Mouse (Mus musculus) small intestine, adult 2 months (tissue): ENCODE data around the gene Ccdc32. TPM values are rescaled to one million over a fixed set of nuclear protein-coding genes. Genes with fewer than 3 reads are reported as not detected.

ENCODE experiments used
- H3K27ac ChIP-seq: fragments of 200-500 bp; 2 replicates; pipeline ENCODE4 v1.5.1; 2012; ENCODE audit warnings: low read depth, low read length, control low read depth, inconsistent platforms; ENCODE audit not compliant: insufficient read depth
- H3K27me3 ChIP-seq: fragments of 200-500 bp; 2 replicates; pipeline ENCODE4 v1.6.1; 2012; ENCODE audit warnings: mild to moderate bottlenecking, moderate library complexity, low read length, inconsistent platforms; ENCODE audit not compliant: control insufficient read depth, insufficient read depth
- H3K36me3 ChIP-seq: fragments of 200-500 bp; 2 replicates; pipeline ENCODE4 v1.6.1; 2012; ENCODE audit warnings: mild to moderate bottlenecking, low read length, control low read depth, inconsistent platforms; ENCODE audit not compliant: control insufficient read depth, insufficient read depth
- H3K4me1 ChIP-seq: fragments of 200-500 bp; 2 replicates; pipeline ENCODE4 v1.6.1; 2012; ENCODE audit warnings: low read length, inconsistent platforms, mixed read lengths; ENCODE audit not compliant: control insufficient read depth, insufficient read depth, insufficient read length
- H3K4me3 ChIP-seq: fragments of 200-500 bp; 2 replicates; pipeline ENCODE4 v1.5.1; 2012; ENCODE audit warnings: low read depth, mild to moderate bottlenecking, control low read depth, inconsistent platforms, low read length, moderate library complexity
- CTCF ChIP-seq: fragments of 200-500 bp; IDR thresholded peaks from 2 replicates; pipeline ENCODE4 v1.5.1; 2012; ENCODE audit warnings: low read depth, mild to moderate bottlenecking, control low read depth, inconsistent platforms, low read length, moderate library complexity, mixed read lengths; ENCODE audit not compliant: insufficient replicate concordance, insufficient read length; ENCODE audit errors: extremely low read depth
- POLR2A ChIP-seq: fragments of 200-500 bp; IDR thresholded peaks from 2 replicates; pipeline ENCODE4 v1.6.1; 2012; ENCODE audit warnings: low read depth, mild to moderate bottlenecking, control low read depth, inconsistent platforms, low read length, moderate library complexity
- WGBS: fragments of 180-500 bp; shearing (Covaris S2); methylation state at CpG from one replicate; pipeline ENCODE4 v1.1.7; 2018; 5-methylcytosine and 5-hydroxymethylcytosine counted together
- polyA plus RNA-seq: library from polyadenylated mRNA; depleted of rRNA; stranded (reverse); fragments of >200 nt; gene quantifications from 2 replicates; pipeline ENCODE4 v1.2.3, GENCODE M21; 2012

The Ccdc32 gene
- polyA plus RNA-seq, 1 experiment = 10.0 TPM

DNA sequence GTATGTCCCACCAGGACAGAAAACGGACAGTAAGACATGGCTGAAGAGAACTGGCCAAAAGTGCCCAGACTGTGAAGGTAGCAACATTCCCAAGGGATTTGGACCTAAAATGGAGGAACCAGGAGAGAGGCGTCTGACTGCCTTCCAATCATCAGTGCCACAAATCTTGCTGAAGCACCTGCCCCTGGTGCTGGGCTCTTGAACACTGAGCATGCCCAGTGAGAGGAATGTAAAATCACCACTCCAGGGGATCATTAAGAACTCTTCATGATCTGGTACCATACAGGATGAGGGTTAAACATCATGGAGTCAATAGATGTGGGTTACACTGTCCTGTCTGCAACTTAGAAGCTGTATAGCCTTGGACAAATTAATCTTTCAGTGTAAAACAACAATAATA, 16.0 kb upstream of the Ccdc32 start:
- no peak overlapping the region for H3K4me3 ChIP-seq
- TF ChIP-seq CTCF (no peak), POLR2A (no peak)
- no peak overlapping the region for H3K27ac ChIP-seq
- 85% methylated on average over 2 of the region's 2 CpGs for WGBS
- no peaks in the 10 kb centered on the region for H3K27me3 ChIP-seq
- H3K4me1 ChIP-seq = peaks cover 2% of the 10 kb centered on the region; the same call in 1 of the 2 replicates
- H3K36me3 ChIP-seq = no peaks in the 10 kb centered on the region; the same call in 1 of the 2 replicates

DNA sequence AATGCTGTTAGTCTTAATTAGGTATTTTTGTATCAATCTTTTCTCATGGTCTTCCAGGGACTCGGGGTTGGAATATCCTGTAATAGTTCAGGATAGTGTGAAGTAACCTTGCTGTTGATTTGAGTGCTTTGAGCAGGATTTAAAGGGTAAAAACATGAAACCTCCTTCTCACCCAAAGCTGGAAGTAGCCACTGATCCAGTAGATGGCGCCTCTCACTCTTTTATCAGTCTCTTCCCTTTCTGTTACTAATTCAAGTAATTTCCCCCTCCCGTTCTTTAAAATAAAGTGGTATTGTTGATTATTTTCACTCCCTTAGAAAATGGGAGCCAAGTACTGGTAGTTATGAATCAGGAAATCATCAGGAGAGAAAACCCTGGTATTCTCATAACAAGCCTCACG, 11.7 kb upstream of the Ccdc32 start:
- Histone ChIP-seq H3K27ac (no peak overlapping the region), H3K4me1 (no peaks in the 10 kb centered on the region), H3K36me3 (peaks cover 9% of the 10 kb centered on the region), H3K27me3 (no peaks in the 10 kb centered on the region), H3K4me3 (no peak overlapping the region)
- WGBS = 41% methylated on average over 4 of the region's 4 CpGs
- TF ChIP-seq POLR2A = no peak

DNA sequence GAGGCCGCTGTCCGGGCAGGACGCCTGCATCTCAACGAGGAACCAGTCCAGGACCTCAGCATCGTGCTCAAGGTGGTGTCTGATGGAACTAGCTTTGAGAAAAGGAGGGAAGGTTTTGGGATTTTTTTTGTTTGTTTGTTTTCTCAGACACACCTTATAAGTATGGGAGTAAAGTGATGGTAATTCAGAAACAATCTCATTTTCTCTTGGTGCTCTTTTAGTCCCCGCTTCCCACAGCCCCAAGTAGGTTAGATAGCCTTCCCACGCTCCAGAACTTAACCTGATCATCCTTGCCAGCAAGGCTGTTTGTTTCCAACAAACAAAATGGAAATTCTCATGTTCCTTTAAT, 6.2 kb upstream of the Ccdc32 start:
- no peak for TF ChIP-seq POLR2A
- TF ChIP-seq CTCF = no peak
- Histone ChIP-seq H3K27ac (no peak overlapping the region), H3K4me1 (no peaks in the 10 kb centered on the region), H3K27me3 (no peaks in the 10 kb centered on the region), H3K4me3 (peak overlapping the region; percentile 69), H3K36me3 (peaks cover 9% of the 10 kb centered on the region)
- 13% methylated on average over 7 of the region's 7 CpGs for WGBS

DNA sequence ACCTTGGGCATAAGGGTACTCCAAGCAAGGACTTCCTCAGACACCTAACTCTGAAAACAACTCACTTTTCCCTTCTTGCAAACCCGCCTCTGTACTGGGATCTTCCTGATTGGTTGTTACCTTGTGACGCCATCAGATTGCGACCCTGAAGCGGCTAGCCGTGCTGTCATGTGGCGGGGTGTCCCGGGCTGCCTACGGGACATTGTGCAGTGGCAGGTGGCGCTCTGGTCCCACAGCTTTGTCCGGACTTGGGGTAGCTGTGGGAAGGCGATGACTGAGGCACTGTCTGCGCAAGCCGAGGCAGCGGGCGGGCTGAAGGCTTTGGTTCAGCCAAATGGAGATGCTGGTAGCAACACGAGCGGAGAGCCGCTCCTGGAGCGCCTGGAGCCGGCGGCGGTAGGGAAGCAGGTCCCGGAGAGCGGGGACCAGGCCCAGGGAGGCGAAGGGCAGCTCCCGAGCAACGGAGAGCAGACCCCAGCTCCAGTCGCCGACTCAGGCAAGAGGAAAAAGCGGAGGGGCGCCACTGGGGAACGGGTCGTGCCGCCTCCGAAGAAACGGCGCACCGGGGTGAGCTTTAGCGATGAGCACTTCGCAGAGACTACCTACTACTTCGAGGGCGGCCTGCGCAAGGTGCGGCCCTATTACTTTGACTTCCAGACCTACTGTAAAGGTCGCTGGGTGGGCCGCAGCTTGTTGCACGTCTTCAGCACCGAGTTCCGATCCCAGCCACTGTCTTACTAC, 5.6 kb upstream of the Ccdc32 start, which contains the start of gene Rpusd2:
Gene Rpusd2, plus strand, starts transcription at position 135 of the 741 bp plus-strand sequence.
- peak within 1 kb of the TSS; percentile 7 for H3K27ac ChIP-seq
- under 1% methylated on average over 49 of the region's 49 CpGs for WGBS
- peaks cover 8% of the 10 kb centered on the region for H3K36me3 ChIP-seq
- H3K4me3 ChIP-seq = peak within 1 kb of the TSS; percentile 69
- TF ChIP-seq POLR2A (no peak), CTCF (no peak)
- H3K4me1 ChIP-seq = no peaks in the 10 kb centered on the region
- H3K27me3 ChIP-seq = no peaks in the 10 kb centered on the region

DNA sequence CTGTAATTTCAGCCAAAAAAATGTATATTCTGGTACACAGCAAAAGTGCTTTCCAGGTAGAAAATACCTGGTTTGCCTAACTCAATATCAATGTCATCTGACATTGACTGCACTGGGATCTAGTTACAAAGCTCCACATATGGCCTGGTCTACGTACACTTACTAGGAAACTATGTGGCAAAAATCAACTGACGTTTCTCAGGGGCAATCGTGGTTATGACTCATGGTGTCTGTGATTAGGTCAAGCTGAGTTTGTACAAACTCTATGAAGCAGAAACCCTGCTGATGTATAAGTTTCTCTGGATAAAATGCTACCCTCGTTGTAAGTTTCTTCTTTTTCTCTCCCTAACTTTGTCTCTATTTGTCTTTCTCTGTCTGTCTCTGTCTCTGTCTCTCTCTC, 3.0 kb upstream of the Ccdc32 start:
- no peak for TF ChIP-seq CTCF
- TF ChIP-seq POLR2A = no peak

DNA sequence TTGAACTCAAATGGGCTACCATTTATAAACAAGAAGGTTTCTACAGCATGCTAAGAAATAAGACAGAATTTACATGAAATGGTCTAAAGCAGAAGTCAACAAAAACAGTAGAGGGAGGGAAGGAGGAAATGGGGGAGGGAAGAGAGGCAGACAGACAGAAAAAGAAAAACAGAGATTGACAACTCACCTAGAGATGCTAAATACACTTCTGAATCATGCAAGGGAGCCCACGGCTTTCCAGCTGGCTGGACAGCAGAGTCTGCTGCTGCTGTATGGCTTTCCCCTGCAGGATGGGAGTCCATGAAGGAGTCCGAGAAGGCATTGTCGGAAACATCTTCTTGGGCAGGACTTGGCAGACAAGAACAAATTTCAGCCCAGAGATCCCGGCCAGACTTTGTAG, 2.2 kb downstream of the Ccdc32 start:
- no peaks in the 10 kb centered on the region for H3K27me3 ChIP-seq
- 93% methylated on average over 4 of the region's 4 CpGs for WGBS
- TF ChIP-seq CTCF (no peak), POLR2A (no peak)
- no peak overlapping the region for H3K4me3 ChIP-seq
- peaks cover 7% of the 10 kb centered on the region; the same call in 1 of the 2 replicates for H3K4me1 ChIP-seq
- no peak overlapping the region for H3K27ac ChIP-seq
- H3K36me3 ChIP-seq = peaks cover 29% of the 10 kb centered on the region

More for the DNA sequence above, 3.0 kb upstream of the Ccdc32 start:
- Histone ChIP-seq H3K36me3 (no peaks in the 10 kb centered on the region), H3K4me1 (peaks cover 7% of the 10 kb centered on the region; the same call in 1 of the 2 replicates), H3K27me3 (no peaks in the 10 kb centered on the region), H3K4me3 (no peak overlapping the region), H3K27ac (no peak overlapping the region)
- 33% methylated on average over 4 of the region's 4 CpGs for WGBS

DNA sequence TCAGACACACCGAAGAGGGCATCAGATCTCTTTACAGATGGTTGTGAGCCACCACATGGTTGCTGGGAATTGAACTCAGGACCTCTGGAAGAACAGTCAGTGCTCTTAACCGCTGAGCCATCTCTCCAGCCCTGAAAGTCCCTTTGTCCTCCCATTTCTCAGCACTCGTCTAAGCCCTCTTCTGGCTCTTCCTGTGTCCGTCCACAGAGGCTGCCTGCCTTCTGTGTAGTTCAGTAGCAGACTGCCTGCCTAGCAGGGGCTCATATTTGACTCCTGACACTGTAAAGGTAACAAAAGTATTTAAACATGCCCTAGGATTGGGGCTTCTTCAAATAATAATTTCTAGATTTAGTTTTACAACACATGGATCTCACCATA, 4.0 kb downstream of the Ccdc32 start:
- Histone ChIP-seq H3K27ac (no peak overlapping the region), H3K4me3 (no peak overlapping the region), H3K36me3 (peaks cover 39% of the 10 kb centered on the region), H3K4me1 (peaks cover 7% of the 10 kb centered on the region; the same call in 1 of the 2 replicates), H3K27me3 (no peaks in the 10 kb centered on the region)
- WGBS = 88% methylated on average over 4 of the region's 4 CpGs
- TF ChIP-seq POLR2A (no peak), CTCF (no peak)
